Mouse (Mus musculus): ENCODE results near the gene Ccs. TPM values are rescaled to one million over a fixed set of nuclear protein-coding genes. Genes with fewer than 3 reads are reported as not detected.

The Ccs gene
- total RNA-seq, 2 experiments from 2014 or later: 36.0 to 36.9 TPM

DNA sequence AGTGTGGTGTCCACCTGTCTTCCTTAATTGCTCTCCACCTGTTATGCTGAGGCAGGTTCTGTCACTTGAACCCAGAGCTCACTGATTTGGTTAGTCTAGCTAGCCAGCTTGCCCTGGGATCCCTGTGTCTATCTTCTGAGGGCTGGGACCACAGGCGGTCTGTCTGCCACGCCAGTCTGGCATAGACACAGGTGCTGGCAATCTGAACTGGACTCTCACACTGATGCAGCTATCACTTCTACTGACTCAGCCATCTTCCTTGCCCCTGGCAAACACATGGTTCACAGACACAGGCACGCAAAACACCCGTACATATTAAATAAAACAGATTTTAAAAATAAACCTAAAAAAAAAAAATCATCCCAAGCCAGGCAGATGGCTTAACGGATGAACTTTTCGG is 2.1 kb downstream of the Ccs start:
- DNase-seq: no peak
- intact Hi-C loops (cut with DNase I): loop anchor here (5.0 to 10.0 kb wide), 2 partner anchors 210 to 332 kb away; partner anchors contain the start of gene Rce1

GRCm38 (mm10) chr19:4836096-4836495 is 3.0 kb downstream of the Ccs start:
- no peak for DNase-seq
- intact Hi-C loops (cut with DNase I): loop anchor here (5.0 to 10.0 kb wide), 2 partner anchors 209 to 331 kb away; partner anchors contain the start of gene Rce1

DNA sequence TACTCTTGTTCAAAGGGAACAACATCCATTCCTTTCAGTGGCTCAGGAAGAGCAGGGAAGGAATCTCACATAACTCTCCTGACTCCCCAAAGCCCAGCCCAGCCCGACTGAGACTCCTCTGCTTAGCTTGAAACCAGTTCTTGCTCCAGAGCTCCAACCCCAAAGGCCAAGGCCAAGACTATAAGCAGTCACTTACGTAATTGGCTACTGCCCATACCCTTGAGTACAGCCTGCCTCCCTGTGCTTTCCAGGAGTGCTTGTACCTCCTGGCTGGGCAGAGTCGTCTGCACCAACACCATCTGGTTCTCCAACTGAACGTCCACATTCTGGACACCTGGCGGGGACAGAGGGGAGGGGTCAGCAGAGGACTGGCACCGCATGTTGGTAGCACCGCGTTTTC is 5.2 kb downstream of the Ccs start:
- intact Hi-C loops (cut with DNase I): loop anchor here (10.0 kb wide), 1 partner anchor 329 kb away; no protein-coding TSS in a partner anchor
- DNase-seq: no peak

- peak; percentile 87 for DNase-seq
- intact Hi-C loops (cut with DNase I): no loop called here
These were observed 10.0 kb downstream of the Ccs start for GRCm38 (mm10) chr19:4829156-4829555.

DNA sequence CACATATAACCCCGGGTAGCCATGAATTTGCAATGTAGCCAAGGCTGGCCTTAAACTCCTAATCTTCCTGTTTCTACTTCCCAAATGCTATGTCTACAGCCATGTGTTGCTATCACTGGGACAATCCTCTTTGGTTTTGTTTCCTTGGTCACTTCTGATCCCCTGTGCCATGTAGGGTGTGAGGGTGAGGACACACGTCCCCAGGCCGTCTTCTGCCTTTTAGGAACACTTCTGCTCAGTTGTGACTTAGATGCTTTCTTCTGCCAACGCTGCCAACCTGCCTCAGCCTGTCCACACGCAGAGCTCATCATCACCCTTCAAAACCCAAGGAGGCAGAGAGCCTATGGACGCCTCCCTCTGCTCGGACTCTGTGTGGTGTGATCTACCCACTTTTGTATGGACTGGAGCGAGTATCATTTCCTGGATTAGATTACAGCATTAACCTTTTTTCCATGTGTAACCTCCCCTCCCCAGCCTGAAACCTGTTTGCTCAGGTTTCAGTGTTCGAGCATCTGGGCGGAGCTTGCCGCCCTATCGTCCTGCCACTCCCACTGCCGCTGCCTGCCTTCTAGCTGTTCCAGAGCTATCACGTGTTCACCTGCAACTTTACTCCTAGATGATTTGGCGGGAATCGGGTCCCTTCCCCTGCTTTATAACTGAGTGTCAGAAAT is 10.6 kb downstream of the Ccs start:
- no peak for DNase-seq
- intact Hi-C loops (cut with DNase I): no loop called here

GRCm38 (mm10) chr19:4820678-4821303 is 18.3 kb downstream of the Ccs start:
- peak; percentile 84 to 89 for DNase-seq
- intact Hi-C loops (cut with DNase I): no loop called here

- intact Hi-C loops (cut with DNase I): no loop called here
- DNase-seq: no peak
These were observed 21.8 kb downstream of the Ccs start for GRCm38 (mm10) chr19:4817182-4817835.

DNA sequence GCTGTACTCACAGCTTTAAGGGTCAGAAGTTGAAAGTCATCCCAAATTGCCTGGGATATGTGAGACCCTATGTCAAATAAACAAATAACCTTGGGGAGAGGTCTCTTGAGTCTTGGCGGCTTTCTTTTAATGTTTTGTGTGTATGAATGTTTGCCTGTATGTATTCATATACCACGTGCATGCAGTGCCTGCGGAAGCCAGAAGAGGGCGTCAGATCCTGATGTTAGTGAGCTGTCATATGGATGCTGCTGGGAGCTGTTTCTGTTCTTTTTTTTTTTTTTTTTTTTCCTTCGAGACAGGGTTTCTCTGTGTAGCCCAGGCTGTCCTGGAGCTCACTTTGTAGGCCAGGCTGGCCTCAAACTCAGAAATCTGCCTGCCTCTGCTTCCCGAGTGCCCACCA is 26.1 kb downstream of the Ccs start:
- intact Hi-C loops (cut with DNase I): loop anchor here (2.0 kb wide), 1 partner anchor 58 kb away; no protein-coding TSS in a partner anchor
- peak in 1 of 2 experiments; percentile 22 for DNase-seq

DNA sequence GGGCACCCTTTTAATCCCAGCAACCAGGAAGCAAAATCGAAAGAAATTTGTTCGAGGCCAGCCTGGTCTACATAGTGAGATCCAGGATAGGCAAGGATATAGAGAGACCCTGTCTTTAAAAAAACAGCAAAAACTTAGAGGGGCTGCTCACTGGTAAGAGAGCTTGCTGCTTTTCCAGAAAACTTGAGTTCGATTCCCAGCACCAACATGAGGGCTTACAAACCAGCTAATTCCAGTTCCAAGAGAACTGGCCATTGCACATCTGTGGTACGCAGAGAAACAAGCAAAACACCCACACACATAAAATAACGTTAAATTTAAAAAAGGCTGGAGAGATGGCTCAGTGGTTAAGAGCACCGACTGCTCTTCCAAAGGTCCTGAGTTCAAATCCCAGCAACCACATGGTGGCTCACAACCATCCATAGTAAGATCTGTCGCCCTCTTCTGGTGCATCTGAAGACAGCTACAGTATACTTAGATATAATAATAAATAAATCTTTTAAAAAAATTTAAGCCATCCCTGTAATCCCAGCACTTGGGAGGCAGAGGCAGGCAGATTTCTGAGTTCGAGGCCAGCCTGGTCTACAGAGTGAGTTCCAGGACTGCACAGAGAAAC is 26.7 kb downstream of the Ccs start:
- DNase-seq: peak in 1 of 2 experiments; percentile 19
- intact Hi-C loops (cut with DNase I): loop anchor here (2.0 kb wide), 1 partner anchor 58 kb away; no protein-coding TSS in a partner anchor

GRCm38 (mm10) chr19:4811909-4812242 is 27.3 kb downstream of the Ccs start:
- intact Hi-C loops (cut with DNase I): loop anchor here (1.0 to 2.0 kb wide), 2 partner anchors 20 to 57 kb away; no protein-coding TSS in a partner anchor
- DNase-seq: no peak

DNA sequence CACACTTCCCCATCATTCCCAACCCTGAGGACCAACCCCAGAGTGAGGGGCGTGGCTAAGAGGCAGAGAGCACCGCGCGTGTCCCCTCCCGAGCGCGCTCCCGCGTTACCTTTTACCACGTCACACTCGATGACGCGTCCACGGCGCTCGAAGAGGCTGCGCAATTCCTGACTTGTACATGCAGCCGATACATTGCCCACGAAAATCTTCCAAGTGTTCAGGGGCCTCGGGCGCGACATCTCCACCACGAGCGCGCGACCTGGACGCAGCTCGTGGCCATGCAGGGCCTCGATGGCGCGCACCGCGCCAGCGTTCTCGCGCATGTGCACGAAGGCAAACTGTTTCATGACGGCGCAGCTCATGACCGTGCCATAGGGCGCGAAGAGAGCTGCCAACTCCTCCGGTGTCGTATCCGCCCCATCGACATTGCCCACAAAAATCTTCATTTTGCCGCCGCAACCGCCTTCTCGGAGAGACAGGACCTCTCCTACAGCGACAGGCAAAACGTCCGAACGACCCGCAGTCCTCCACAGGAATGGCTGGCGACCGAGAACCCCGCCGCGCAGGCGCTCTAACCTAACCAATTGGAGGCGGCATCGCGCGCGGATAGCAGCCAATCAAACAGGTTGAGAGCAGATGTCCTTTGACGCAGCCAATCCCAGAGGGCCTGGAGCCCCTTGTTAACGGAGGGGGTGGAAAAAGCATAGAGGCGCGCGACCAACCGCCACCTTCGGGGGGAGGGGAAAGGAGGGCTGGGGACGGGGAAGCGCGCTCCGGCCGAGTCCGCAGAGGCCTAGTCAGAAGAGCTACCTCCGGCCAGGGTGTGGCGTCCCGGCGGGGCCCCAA is 27.8 kb downstream of the Ccs start, which contains the start of the genes Gm21992 and Rbm14:
Gm21992 (minus strand) TSS at position 550 of the 846 bp plus-strand sequence.
Rbm14 (minus strand) TSS at position 572 of the 846 bp plus-strand sequence.
- intact Hi-C loops (cut with DNase I): loop anchor here (1.0 kb wide), 1 partner anchor 19 kb away; no protein-coding TSS in a partner anchor
- DNase-seq: peak; percentile 99

DNA sequence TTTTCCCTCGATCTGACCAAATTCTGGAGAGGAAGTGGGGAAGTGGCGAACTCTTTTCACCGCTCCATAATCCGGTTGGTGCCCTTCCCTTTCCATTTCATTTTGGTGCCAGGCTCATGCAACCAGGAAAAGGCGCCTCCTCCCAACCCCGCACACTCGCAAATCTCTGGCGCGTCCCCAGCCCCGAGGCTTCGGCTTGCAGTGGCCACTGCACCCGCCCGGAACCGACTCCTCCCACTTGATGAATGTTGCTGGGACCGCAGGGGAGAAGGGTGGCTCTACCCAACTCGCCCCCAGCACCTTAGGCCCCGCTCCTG is 28.4 kb downstream of the Ccs start:
- no peak for DNase-seq
- intact Hi-C loops (cut with DNase I): loop anchor here (1.0 kb wide), 1 partner anchor 18 kb away; no protein-coding TSS in a partner anchor

- intact Hi-C loops (cut with DNase I): no loop called here
- no peak for DNase-seq
These were observed 28.8 kb downstream of the Ccs start for GRCm38 (mm10) chr19:4810309-4810708.

GRCm38 (mm10) chr19:4803283-4803682 is 35.8 kb downstream of the Ccs start:
- intact Hi-C loops (cut with DNase I): no loop called here
- DNase-seq: no peak

DNA sequence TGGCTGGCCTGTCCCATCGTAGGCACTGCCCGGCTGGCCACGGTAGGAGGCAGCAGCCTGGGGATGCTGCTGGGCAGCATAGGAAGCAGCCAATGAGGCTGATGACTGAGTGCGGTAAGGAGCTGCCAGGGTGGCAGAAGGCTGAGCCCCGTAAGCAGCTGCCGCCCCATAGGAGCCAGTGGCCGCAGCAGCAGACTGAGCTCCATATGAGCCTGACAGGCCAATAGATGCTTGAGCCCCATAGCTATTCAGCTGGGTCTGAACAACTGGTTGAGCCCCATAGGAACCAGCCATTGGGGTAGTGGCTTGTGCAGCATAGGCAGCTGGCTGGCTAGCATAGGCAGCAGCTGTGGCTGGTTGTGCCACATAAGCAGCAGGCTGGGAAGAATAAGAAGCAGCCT is 36.4 kb downstream of the Ccs start:
- no peak for DNase-seq
- intact Hi-C loops (cut with DNase I): no loop called here

DNA sequence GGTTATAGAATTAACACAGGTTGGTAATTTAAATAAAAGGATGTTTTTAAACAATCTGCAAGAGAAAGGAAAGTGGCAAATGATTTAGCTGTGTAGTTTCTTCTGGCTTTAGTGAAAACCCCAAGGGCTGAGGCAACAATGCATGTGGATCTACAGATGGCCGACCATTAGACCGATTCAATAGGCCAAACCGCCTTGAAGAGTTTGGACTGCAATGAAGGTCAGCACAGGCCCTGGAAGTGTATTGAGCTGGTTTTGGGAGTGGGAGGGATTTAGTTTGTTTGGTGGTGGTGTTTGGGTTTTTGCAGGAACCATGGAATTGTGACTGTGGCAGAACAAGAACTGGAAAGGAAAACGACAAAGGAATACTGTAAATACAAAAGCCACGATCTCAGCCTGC is 40.0 kb downstream of the Ccs start:
- DNase-seq: no peak

DNA sequence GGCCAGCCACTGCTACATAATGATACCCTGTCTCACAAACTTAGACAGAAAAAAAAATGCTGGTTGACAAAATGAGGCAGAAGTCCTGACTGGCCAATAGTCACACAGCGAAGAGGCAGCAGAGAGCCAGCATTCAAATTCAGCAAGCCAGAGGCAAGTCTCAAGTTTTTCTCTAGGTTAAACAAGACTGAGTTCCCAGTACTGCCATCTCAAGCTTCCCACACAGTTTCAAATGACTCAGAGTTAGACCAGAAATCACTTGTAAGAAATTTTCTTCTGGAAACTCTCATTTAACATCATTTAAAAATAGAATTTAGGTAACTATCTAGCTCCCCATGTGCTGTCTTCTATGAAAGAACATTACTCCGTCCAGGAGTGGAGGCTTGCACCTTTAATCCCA is 41.3 kb downstream of the Ccs start:
- DNase-seq: no peak
- intact Hi-C loops (cut with DNase I): no loop called here

More for the DNA sequence above, 40.0 kb downstream of the Ccs start:
- intact Hi-C loops (cut with DNase I): no loop called here

- no peak for DNase-seq
- intact Hi-C loops (cut with DNase I): no loop called here
These were observed 43.2 kb downstream of the Ccs start for GRCm38 (mm10) chr19:4795929-4796328.

DNA sequence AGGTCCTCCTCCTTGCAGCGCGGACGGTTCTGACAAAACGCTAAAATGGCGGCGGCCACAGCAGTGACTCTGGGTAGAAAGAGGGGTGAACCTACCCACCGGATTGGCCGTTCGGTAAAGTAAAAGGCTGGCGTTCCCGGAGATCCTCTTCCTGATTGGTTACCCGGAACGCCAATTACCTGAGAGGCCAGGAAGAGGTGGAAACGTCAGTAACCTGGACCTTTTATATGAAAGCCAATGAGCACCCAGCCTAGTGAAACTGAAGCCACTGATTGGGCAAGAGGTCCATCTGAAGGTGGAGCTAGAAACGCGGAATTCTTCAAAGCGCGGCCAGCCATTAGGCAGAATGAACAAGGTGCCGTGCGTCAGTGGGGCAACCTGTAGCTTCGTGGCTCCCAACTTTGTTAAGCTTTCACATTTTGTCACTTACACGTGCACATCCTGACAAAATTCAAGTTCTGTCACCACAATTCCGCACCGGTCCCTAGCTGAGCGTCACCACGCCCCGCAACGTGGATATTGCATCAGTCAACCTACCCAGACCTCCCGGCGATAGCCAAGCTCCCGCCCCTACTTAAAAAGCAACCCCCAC is 45.2 kb downstream of the Ccs start, which contains the start of gene Rbm4:
Rbm4 (minus strand) TSS at position 71 of the 592 bp plus-strand sequence.
- peak; percentile 99 for DNase-seq
- intact Hi-C loops (cut with DNase I): no loop called here
